Mouse (Mus musculus) T-helper 1 cell (primary cell): ENCODE results near the gene Vps52.
"Not testable (repeated sequence)": the region's sequence is repeated elsewhere in the genome, so short reads cannot be mapped to it uniquely, and the experiment has no call there.

ENCODE experiments used
- in situ Hi-C: fragments of 300-600 bp; cut with MboI, MseI; formaldehyde crosslinking; loops from one replicate; pipeline ENCODE4 v1.15.1; 2025; ENCODE audit warnings: high pct_unique_total_duplicates

Gene Vps52

DNA sequence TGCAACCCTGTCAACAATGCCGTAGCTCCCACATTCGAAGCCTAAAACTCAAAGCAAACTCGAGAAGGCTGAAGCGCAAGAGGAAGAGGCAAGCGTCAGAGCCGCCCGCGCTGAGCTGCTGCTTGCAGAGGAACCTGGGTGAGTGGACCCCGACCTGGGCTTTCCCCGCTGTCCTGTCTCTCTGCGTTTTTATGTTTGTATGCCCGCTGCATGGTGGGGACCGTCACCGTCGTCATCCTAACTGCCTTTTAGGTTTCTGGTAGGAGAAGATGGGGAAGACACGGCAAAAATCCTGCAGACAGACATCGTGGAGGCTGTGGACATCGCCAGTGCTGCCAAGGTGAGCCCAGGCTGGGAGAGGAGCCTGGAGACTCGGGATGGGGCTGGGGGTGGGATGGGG is 14.2 kb upstream of the Vps52 start:
- in situ Hi-C loops = no loop called here

DNA sequence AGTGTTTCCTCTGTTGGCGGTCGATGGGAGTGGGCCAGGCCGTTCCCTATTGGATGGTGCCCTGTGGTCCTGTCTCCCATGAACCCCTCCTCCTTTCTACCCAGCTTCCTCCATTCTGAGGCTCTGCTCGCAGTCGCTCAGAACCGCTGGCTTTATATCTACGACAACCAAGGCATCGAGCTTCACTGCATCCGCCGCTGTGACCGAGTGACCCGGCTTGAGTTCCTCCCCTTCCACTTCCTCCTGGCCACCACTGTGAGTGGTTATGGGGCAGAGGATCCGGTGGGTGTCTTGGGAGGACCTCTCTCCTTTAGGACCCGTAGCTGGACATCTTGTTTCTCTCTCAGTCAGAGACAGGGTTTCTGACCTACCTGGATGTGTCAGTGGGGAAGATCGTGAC is 12.2 kb upstream of the Vps52 start:
- in situ Hi-C loops = no loop called here

DNA sequence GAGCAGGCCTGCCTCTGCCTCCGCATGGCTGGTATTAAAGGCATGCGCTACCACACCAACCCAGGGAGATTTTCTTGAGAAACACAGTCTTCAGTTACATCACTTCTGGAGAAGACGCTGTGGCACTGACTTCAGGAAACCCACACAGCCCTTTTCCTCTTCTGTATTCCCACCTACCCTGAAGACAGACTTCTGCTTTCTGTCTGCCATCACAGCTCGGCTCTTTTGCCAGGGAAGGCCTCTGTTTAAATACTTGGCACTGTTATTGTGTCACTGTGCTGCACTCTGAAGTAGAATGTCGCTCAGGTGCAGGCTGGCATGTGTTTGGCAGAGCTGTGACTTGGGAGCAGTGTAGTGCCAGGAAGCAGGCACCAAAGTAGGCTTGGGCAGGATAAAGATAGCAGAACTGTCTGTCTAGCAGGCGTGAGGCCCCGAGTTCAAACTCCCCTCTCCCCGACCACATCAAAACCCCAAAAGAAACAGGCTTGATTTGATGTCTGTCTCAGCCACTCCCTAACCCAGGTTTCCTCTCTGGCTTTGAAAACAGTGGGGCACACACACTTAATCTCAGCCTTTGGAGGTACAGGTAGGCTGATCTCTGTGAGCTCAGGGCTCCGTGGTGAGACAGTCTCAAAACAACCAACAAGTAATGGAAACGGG is 8.1 kb upstream of the Vps52 start:
- in situ Hi-C loops = no loop called here

GRCm38 (mm10) chr17:33948090-33948904 is 7.3 kb upstream of the Vps52 start:
- in situ Hi-C loops = no loop called here

- in situ Hi-C loops = no loop called here
Measured at GRCm38 (mm10) chr17:33948905-33949537, 6.6 kb upstream of the Vps52 start.

GRCm38 (mm10) chr17:33950131-33950625 is 5.4 kb upstream of the Vps52 start:
- in situ Hi-C loops = no loop called here

- in situ Hi-C loops = no loop called here
Measured at GRCm38 (mm10) chr17:33951021-33951946, 4.3 kb upstream of the Vps52 start, which contains the start of gene B3galt4. TSS of gene B3galt4 (minus strand) at chr17:33951488.

DNA sequence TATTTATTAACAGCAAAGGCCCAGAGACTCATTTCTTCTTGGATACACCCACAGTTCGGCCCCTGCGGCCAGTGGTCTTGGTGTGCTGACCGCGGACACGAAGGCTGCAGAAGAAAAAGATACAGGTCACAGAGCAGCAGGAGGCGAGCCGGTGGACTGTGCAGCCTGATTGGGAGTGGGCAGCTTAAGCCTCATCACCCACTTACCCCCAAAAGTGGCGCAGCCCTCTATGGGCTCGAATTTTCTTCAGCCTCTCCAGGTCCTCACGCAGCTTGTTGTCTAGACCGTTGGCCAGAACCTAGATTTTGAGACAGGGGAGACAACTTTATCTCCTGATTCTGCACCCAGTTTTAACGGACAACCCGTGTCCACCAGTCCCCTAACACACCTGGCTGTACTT is 3.6 kb upstream of the Vps52 start:
- in situ Hi-C loops = not testable (repeated sequence)

DNA sequence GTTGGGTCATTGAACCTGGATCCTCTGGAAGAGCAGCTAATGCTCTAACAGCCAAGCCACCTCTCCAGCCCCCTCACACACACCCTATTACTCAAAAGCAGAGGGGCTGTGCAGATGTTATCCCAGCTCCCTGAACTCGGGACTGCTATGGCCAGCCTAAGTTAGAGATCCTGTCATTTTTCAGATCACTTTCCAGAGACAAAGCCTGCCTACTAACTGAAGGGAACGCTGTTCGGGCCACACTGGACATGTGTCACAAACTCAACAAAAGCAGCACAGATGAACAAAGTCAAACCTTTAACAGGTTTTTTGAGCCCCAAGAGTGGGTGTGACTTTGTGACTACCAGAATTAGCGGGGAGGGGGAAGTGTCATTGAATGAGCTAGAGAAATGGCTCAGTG is 2.7 kb upstream of the Vps52 start:
- in situ Hi-C loops = no loop called here

- in situ Hi-C loops = no loop called here
Measured at GRCm38 (mm10) chr17:33953310-33953709, 2.3 kb upstream of the Vps52 start.

GRCm38 (mm10) chr17:33953961-33954565 is 1.5 kb upstream of the Vps52 start:
- in situ Hi-C loops = no loop called here

- in situ Hi-C loops = no loop called here
Measured at GRCm38 (mm10) chr17:33954646-33955554, 712 bp upstream of the Vps52 start.

- in situ Hi-C loops = no loop called here
Measured at GRCm38 (mm10) chr17:33956336-33956735, 724 bp downstream of the Vps52 start.

GRCm38 (mm10) chr17:33957493-33957892 is 1.9 kb downstream of the Vps52 start:
- in situ Hi-C loops = no loop called here

DNA sequence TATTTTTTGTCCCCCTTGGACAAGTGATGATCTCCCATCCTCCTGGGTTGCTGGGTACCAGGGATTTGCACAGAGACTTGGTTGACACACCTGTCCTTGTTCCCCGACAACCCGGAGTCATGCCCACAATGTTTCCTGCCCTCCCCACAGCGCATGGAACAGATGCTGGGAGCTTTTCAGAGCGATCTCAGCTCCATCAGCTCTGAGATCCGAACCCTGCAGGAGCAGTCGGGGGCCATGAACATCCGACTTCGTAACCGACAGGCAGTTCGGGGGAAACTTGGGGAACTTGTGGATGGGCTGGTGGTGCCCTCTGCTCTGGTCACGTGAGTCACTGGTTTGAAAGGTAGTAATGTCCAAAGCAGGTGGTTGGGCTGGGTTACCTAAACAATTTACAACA is 2.8 kb downstream of the Vps52 start:
- in situ Hi-C loops = no loop called here

DNA sequence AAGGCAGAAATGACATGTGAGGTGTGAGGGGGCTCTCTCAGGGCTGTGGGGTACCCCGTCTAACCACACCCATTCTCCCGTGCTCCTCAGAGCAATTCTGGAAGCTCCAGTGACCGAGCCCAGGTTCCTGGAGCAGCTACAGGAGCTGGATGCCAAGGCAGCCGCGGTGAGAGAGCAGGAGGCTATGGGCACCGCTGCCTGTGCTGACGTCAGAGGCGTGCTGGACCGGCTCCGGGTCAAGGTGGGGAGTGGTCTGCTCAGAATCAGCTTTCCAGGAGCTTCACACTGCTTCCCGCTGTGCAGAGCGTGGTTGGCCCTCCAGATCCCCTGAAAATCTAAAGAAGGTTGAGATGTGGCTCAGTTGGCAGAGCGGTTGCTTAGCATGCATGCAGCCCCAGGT is 3.5 kb downstream of the Vps52 start:
- in situ Hi-C loops = no loop called here

DNA sequence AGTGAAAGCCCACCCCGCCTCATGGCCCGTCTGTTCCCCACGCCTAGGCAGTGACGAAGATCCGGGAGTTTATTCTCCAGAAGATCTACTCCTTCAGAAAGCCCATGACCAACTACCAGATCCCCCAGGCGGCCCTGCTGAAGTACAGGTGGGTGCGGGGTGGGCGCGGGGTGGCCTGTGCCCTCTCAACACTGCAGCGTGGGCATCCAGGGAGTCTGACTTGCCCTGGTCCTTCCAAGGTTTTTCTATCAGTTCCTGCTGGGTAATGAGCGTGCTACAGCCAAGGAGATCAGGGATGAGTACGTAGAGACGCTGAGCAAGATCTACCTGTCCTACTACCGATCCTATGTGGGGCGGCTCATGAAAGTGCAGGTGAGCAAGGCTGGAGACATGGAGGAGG is 4.3 kb downstream of the Vps52 start:
- in situ Hi-C loops = no loop called here

DNA sequence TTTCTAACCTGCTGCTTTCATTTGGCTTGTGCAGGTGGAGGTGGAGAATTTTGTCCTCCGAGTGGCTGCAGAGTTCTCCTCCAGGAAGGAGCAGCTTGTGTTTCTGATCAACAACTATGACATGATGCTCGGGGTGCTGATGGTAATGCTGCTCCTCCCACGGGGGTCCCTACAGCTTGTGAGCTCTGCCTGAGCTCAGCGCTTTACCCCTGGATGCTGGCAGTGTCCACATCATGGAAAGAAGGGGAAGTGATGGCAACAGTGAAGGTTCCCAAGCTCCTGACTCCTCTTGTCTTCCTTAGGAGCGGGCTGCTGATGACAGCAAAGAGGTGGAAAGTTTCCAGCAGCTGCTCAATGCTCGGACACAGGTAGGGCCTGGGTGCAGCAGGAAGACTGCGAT is 7.3 kb downstream of the Vps52 start:
- in situ Hi-C loops = no loop called here

- in situ Hi-C loops = no loop called here
Measured at GRCm38 (mm10) chr17:33965082-33965845, 9.7 kb downstream of the Vps52 start.
